Mouse (Mus musculus) thymus, adult 2 months (tissue): ENCODE data around the gene Hexa. TPM values are rescaled to one million over a fixed set of nuclear protein-coding genes. Genes with fewer than 3 reads are reported as not detected.

Source experiments
- DNase-seq: peaks from one replicate; pipeline ENCODE4 v3.0.0; 2021
- H3K27ac ChIP-seq: fragments of 200-500 bp; 2 replicates; pipeline ENCODE4 v1.5.1; 2012; ENCODE audit warnings: low read length, control low read depth; ENCODE audit not compliant: control insufficient read depth, insufficient read depth
- H3K27me3 ChIP-seq: fragments of 200-500 bp; 2 replicates; pipeline ENCODE4 v1.6.1; 2012; ENCODE audit warnings: mild to moderate bottlenecking, low read length, moderate library complexity, mixed read lengths; ENCODE audit not compliant: control insufficient read depth, insufficient read depth
- H3K36me3 ChIP-seq: fragments of 200-500 bp; 2 replicates; pipeline ENCODE4 v1.6.1; 2012; ENCODE audit warnings: mild to moderate bottlenecking, low read length, moderate library complexity; ENCODE audit not compliant: control insufficient read depth, insufficient read depth
- H3K4me1 ChIP-seq: fragments of 200-500 bp; replicated peaks from 2 replicates; pipeline ENCODE4 v1.6.1; 2012; ENCODE audit warnings: low read length; ENCODE audit not compliant: control insufficient read depth, insufficient read depth
- H3K4me3 ChIP-seq: fragments of 200-500 bp; 2 replicates; pipeline ENCODE4 v1.5.1; 2012; ENCODE audit warnings: mild to moderate bottlenecking, low read length, control low read depth, moderate library complexity; ENCODE audit not compliant: control insufficient read depth, insufficient read depth
- CTCF ChIP-seq: fragments of 200-500 bp; IDR thresholded peaks from 2 replicates; pipeline ENCODE4 v1.5.1; 2012; ENCODE audit warnings: mild to moderate bottlenecking, control low read depth, low read length, moderate library complexity, borderline replicate concordance; ENCODE audit not compliant: control insufficient read depth, poor library complexity, insufficient read depth; ENCODE audit errors: extremely low read depth
- POLR2A ChIP-seq: fragments of 200-500 bp; IDR thresholded peaks from 2 replicates; pipeline ENCODE4 v1.6.1; 2012; ENCODE audit warnings: mild to moderate bottlenecking, low read length, control low read depth, moderate library complexity; ENCODE audit not compliant: control insufficient read depth, poor library complexity, insufficient read depth; ENCODE audit errors: extremely low read depth
- WGBS: fragments of 180-500 bp; shearing (Covaris S2); methylation state at CpG from one replicate; pipeline ENCODE4 v1.1.7; 2018; 5-methylcytosine and 5-hydroxymethylcytosine counted together
- polyA plus RNA-seq: library from polyadenylated mRNA; depleted of rRNA; stranded (reverse); fragments of >200 nt; gene quantifications from 2 replicates; pipeline ENCODE4 v1.2.3, GENCODE M21; 2012; rRNA removed

Hexa gene
- polyA plus RNA-seq, 1 experiment, result 83.0 TPM

DNA sequence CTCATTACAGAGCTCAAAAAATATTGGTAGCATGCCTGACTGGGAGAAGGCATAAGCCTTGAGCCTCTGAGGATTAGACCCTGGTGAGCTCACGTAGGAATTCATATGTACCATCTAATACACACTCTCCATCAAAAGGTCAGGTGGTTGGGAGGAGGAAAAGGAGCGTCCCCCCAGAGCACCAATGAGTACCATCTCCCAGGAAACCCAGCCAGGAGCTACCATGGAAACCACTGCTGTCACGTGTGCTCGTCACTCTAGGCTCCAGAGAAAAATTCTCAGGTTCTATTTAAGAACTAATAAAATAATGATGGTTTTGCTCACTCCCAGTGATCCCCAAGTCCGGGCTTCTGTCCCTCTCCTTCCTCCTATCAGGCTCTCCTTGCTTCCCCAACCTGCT is 48.9 kb downstream of the Hexa start:
- no peak for DNase-seq
- Histone ChIP-seq H3K4me3 (no peak overlapping the region), H3K36me3 (no peaks in the 10 kb centered on the region), H3K27ac (no peak overlapping the region), H3K27me3 (no peaks in the 10 kb centered on the region), H3K4me1 (no peaks in the 10 kb centered on the region)
- WGBS, result 78% methylated on average over 5 of the region's 5 CpGs
- TF ChIP-seq CTCF (no peak), POLR2A (no peak)

DNA sequence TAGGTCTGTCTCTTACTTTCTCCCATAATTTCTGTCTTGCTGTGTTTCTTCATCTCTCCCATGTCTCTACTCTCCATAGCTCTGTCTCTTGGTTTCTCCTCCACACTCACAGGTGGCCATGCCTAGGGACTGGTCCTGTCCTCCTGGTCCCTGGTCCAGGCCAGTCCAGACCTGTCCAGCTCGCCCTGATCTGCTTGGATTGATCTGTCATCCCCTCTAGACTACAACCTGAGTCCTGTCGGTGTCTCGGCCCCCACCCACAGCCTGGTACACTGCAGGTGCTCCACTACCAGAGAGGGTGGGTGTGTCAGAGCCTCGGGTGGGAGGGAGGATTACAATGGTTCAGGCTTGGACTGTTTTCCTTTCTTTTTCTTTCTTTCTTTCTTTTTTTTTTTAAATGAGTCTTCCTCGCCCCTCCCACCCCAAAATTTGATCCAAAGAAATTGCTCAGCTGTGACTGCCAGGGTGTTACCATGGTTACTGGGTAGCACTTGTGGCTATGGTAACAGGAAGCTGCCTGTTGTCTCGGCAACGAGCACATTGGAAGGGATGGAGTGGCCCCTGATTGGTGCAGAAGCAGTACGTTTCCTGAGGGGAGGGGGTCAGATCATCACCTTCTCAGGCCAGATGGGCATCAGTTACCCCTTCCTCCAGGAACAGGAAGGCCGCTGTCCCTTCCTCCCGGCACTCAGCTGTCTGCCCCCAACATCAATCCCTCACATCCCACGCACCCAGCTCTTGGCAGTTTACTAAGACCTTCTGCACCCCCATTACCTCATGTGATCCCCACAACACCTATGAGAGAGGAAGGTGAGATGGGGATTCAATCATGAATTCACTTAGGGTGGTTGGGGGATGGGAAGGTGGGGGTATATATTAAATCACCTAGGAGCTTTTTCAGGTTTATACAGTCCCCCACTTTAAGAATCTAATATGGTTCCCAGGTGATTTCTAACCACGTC is 49.7 kb downstream of the Hexa start:
- H3K27me3 ChIP-seq, result no peaks in the 10 kb centered on the region
- 55% methylated on average over 12 of the region's 12 CpGs for WGBS
- no peak for TF ChIP-seq CTCF
- TF ChIP-seq POLR2A, result no peak
- DNase-seq, result no peak
- no peaks in the 10 kb centered on the region for H3K36me3 ChIP-seq
- H3K27ac ChIP-seq, result no peak overlapping the region
- H3K4me1 ChIP-seq, result no peaks in the 10 kb centered on the region
- no peak overlapping the region for H3K4me3 ChIP-seq

DNA sequence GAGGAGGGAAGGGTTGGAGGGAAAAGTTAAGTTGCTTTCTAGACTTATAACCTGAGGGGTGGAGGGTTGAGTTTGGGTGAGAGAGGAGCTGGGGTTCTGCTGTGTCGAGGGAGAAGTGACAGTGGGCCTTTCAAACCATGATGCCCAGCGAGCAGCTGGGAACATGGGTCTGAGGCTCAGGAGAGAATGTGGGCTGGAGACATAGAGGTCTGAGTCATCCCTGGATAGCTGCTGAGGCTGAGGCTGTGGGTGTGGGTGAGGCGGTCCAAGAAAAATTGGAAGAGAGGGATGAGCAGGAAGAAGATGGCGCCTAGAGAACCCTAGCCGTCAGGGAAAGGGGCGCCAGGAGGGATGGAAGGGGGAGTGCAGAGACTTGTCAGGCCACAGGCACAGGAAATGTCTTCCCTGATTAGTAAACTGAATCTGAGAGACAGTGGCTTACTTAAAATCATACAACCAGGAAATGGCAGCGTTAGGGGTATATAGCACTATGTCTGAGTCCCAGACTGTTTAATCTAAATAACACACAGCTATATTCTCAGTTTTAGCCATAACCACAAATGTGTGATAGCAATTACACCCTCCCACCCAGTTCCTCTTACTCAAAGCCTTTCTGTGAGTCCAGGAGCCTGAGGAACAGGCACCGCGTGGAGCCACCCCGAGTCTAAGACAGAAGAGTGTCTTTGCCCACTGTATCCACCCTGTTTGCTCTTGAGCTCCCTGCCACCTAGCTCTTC is 50.5 kb downstream of the Hexa start:
- no peak for DNase-seq
- H3K27ac ChIP-seq, result no peak overlapping the region
- WGBS, result 71% methylated on average over 10 of the region's 10 CpGs
- no peak for TF ChIP-seq CTCF
- no peak for TF ChIP-seq POLR2A
- no peaks in the 10 kb centered on the region for H3K36me3 ChIP-seq
- no peak overlapping the region for H3K4me3 ChIP-seq
- H3K4me1 ChIP-seq, result no peaks in the 10 kb centered on the region
- no peaks in the 10 kb centered on the region for H3K27me3 ChIP-seq

DNA sequence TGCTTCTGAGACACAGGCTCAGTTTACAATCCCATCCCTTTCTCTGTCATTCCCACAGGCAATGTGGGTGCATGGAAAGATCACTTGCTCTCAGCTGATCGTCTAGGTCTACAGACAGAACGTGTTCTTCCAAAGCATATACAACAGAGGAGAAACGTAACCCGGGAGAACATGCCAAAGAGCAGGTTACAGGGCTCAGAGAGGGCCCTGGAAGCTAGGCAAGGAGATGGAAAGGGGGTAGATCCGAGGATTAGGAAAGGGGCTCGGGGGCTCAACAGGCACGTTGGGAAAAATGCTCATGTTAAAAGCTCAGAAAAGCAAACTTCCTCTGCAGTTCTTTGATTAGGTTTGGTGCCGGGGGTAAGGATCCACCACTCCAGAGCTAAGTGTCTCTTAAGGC is 62.3 kb downstream of the Hexa start:
- no peak for TF ChIP-seq POLR2A
- TF ChIP-seq CTCF, result no peak
- no peaks in the 10 kb centered on the region for H3K36me3 ChIP-seq
- H3K4me3 ChIP-seq, result no peak overlapping the region
- H3K4me1 ChIP-seq, result no peaks in the 10 kb centered on the region
- H3K27me3 ChIP-seq, result no peaks in the 10 kb centered on the region
- DNase-seq, result no peak
- H3K27ac ChIP-seq, result no peak overlapping the region
- WGBS, result 81% methylated on average over 8 of the region's 8 CpGs

DNA sequence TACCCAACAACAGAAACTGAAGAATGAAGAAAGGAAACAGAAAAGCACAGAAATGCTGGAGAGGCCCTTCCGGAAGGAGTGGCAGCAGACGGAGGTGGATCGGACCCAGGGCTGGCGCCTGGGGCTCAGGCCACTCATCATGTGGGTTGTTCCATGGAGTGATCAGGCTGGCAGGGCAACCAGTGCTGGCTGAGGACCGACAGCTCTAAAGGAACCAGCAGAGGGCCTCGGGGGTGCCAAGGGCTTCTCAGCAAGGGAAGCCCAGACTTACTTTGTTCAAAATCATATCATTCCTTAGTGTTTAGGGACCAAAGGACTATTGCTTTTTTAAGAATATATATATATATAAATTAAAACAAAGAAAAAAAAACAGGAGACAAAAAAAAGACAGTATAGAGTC is 66.6 kb downstream of the Hexa start:
- DNase-seq, result no peak
- no peaks in the 10 kb centered on the region for H3K27me3 ChIP-seq
- no peaks in the 10 kb centered on the region for H3K4me1 ChIP-seq
- TF ChIP-seq CTCF (no peak), POLR2A (no peak)
- H3K4me3 ChIP-seq, result no peak overlapping the region
- H3K36me3 ChIP-seq, result no peaks in the 10 kb centered on the region
- H3K27ac ChIP-seq, result no peak overlapping the region
- 71% methylated on average over 6 of the region's 6 CpGs for WGBS

DNA sequence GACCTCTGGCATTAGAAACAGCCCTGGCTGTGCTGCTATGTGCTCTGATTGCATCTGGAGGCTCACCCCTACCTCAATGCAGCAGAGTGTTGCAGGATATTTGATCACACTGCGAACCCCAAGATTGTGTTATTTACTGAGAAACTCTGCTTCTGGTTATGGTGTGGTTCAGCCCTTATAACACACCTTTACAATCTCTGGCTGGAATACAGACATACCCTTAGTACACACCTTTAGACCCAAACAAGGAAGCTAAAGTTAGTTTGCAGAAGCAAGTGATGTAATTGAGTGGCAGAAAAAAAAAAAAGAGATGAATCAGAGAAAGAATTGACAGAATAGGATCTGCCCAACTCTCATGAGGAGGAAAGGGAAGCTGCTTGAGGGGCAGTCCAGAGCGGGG is 71.6 kb downstream of the Hexa start:
- Histone ChIP-seq H3K36me3 (no peaks in the 10 kb centered on the region), H3K27me3 (no peaks in the 10 kb centered on the region), H3K4me3 (no peak overlapping the region), H3K27ac (no peak overlapping the region), H3K4me1 (no peaks in the 10 kb centered on the region)
- no peak for TF ChIP-seq POLR2A
- no peak for TF ChIP-seq CTCF
- no peak for DNase-seq
- WGBS, result 87% methylated on average over 2 of the region's 2 CpGs

Other genes with a start within 250 kb of the Hexa start
- 20.2 and 24.8 TPM in 2 replicates for gene Adpgk, start 248.0 kb upstream of the Hexa start, polyA plus RNA-seq
- gene Bbs4, start 186.0 kb upstream of the Hexa start, polyA plus RNA-seq, result 5.0 and 5.3 TPM in 2 replicates
- gene Arih1, start 52.9 kb upstream of the Hexa start, polyA plus RNA-seq, result 32.7 and 34.1 TPM in 2 replicates
- 0.23 and 0.35 TPM in 2 replicates for gene Tmem202, start 307 bp downstream of the Hexa start, polyA plus RNA-seq
- 0.10 TPM in 1 of 2 replicates, not detected in the other for gene Celf6, start 38.4 kb downstream of the Hexa start, polyA plus RNA-seq
- 45.3 and 62.9 TPM in 2 replicates for gene Parp6, start 77.7 kb downstream of the Hexa start, polyA plus RNA-seq
- gene Pkm, start 116.8 kb downstream of the Hexa start, polyA plus RNA-seq, result 916 and 1,063 TPM in 2 replicates
- gene Gramd2, start 140.6 kb downstream of the Hexa start, polyA plus RNA-seq, result 0.69 and 1.00 TPM in 2 replicates
- gene Senp8, start 211.2 kb downstream of the Hexa start, polyA plus RNA-seq, result 2.4 and 3.2 TPM in 2 replicates
- 2.4 and 4.1 TPM in 2 replicates for gene Myo9a, start 211.4 kb downstream of the Hexa start, polyA plus RNA-seq